In the genomic region with DNA sequence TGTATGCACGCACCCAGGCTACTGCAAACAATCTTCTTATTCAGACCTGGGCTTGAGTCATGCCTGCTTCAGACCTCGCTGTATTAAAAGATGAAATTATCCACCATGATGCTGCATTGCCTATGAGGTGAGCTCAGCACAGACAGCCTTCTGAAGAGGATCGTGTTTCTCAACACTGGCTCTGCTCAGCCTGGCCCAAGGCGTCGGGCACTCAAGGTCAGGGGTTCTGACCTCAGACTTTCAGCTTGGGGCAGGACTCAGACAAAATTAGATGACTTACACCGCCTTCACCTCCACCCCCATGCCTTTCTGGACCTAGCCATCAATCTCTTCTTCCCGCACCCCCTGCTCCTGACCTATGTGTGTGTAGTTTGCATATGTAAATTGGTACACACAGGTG, we compare ENCODE assay signal across 17 mouse cellular contexts. TPM values are rescaled to one million over a fixed set of nuclear protein-coding genes. Genes with fewer than 3 reads are reported as not detected.
A peak's percentile ranks its signal among the peaks of the same experiment; 100 is the strongest.
DNase-seq lines count a peak whose midpoint lies in the region; ATAC-seq lines count a peak whose summit lies in the region.
"Had no signal": no experiment of that assay in that cellular context is flagged by ENCODE, and none has a peak within 500 bp of the region (broad histone marks: within the 10 kb centered on the region; RNA-seq: fewer than 3 reads in every experiment).

No protein-coding gene starts in this region.

- H3K36me3 ChIP-seq in hindbrain, embryonic 10.5 days: no peaks in the 10 kb centered on the region
- H3K36me3 ChIP-seq in hindbrain, embryonic 11.5 days (ENCODE audit: control insufficient read depth, insufficient read depth, low read length): no peaks in the 10 kb centered on the region
- no peaks in the 10 kb centered on the region for H3K36me3 ChIP-seq in hindbrain, embryonic 15.5 days
- no peaks in the 10 kb centered on the region for H3K36me3 ChIP-seq in neural tube, embryonic 14.5 days (ENCODE audit: control insufficient read depth, insufficient read depth, low read length)
- H3K36me3 ChIP-seq: embryonic facial prominence, embryonic 13.5 days; G1E; limb, embryonic 15.5 days had no signal

- WGBS in hindbrain, embryonic 10.5 days: 48% methylated on average over 7 of the region's 7 CpGs
- 55% methylated on average over 7 of the region's 7 CpGs for WGBS in hindbrain, embryonic 11.5 days
- 65% methylated on average over 7 of the region's 7 CpGs for WGBS in hindbrain, embryonic 15.5 days
- 71% methylated on average over 7 of the region's 7 CpGs for WGBS in neural tube, embryonic 14.5 days

- no peak overlapping the region for H3K27ac ChIP-seq in hindbrain, embryonic 10.5 days
- no peak overlapping the region for H3K27ac ChIP-seq in hindbrain, embryonic 11.5 days (ENCODE audit: low read depth, low read length)
- no peak overlapping the region for H3K27ac ChIP-seq in hindbrain, embryonic 15.5 days (replicated peaks)
- no peak overlapping the region for H3K27ac ChIP-seq in neural tube, embryonic 14.5 days (ENCODE audit: low read depth, low read length)
- H3K27ac ChIP-seq: embryonic facial prominence, embryonic 13.5 days; limb, embryonic 15.5 days had no signal

- no peaks in the 10 kb centered on the region for H3K9me3 ChIP-seq in hindbrain, embryonic 10.5 days
- no peaks in the 10 kb centered on the region for H3K9me3 ChIP-seq in hindbrain, embryonic 11.5 days (ENCODE audit: control insufficient read depth, low read length)
- H3K9me3 ChIP-seq in hindbrain, embryonic 15.5 days: no peaks in the 10 kb centered on the region
- no peaks in the 10 kb centered on the region for H3K9me3 ChIP-seq in neural tube, embryonic 14.5 days (ENCODE audit: control insufficient read depth, low read length)
- H3K9me3 ChIP-seq: embryonic facial prominence, embryonic 13.5 days; G1E; limb, embryonic 15.5 days had no signal

- H3K4me1 ChIP-seq in hindbrain, embryonic 10.5 days (replicated peaks): peaks cover 58% of the 10 kb centered on the region
- H3K4me1 ChIP-seq in hindbrain, embryonic 11.5 days (replicated peaks; ENCODE audit: control insufficient read depth, insufficient read depth, low read length): no peaks in the 10 kb centered on the region
- H3K4me1 ChIP-seq in hindbrain, embryonic 15.5 days (replicated peaks): peaks cover 63% of the 10 kb centered on the region
- H3K4me1 ChIP-seq in neural tube, embryonic 14.5 days (ENCODE audit: control insufficient read depth, insufficient read depth, low read length): peaks cover 34% of the 10 kb centered on the region

- no peak overlapping the region for H3K9ac ChIP-seq in hindbrain, embryonic 11.5 days (ENCODE audit: low read depth, low read length)
- no peak overlapping the region for H3K9ac ChIP-seq in hindbrain, embryonic 15.5 days
- H3K9ac ChIP-seq in neural tube, embryonic 14.5 days (replicated peaks; ENCODE audit: low read depth, low read length): no peak overlapping the region
- H3K9ac ChIP-seq: embryonic facial prominence, embryonic 13.5 days; limb, embryonic 15.5 days had no signal

- ATAC-seq in hindbrain, embryonic 11.5 days (ENCODE audit: low FRiP score): no peak
- no peak for ATAC-seq in hindbrain, embryonic 15.5 days (ENCODE audit: low FRiP score, low read depth)
- no peak for ATAC-seq in neural tube, embryonic 14.5 days (ENCODE audit: low read depth)
- ATAC-seq: CD4-positive, CD25-positive, alpha-beta regulatory T cell, adult 4 months had no signal

- DNase-seq in embryo, embryonic 10 days (ENCODE audit: low spot score): peak; percentile 62
- DNase-seq in embryo, embryonic 9.5 days (ENCODE audit: extremely low spot score): no peak
- peak; percentile 17 for DNase-seq in hindbrain, embryonic 10.5 days (ENCODE audit: low spot score)
- no peak for DNase-seq in hindbrain, embryonic 11.5 days (ENCODE audit: low spot score)
- DNase-seq in urinary bladder, postnatal 36 days (ENCODE audit: low spot score in 2 of 2): no peak
- DNase-seq in kidney, adult 11 months: no peak
- DNase-seq: cerebellum, postnatal 25 days; kidney, adult 8-10 months; kidney, postnatal 4 days; lung, postnatal 10 days; thymus, postnatal 25 days had no signal

- no peak overlapping the region for H3K4me3 ChIP-seq in hindbrain, embryonic 10.5 days
- H3K4me3 ChIP-seq in hindbrain, embryonic 11.5 days (ENCODE audit: low read depth, low read length): no peak overlapping the region
- H3K4me3 ChIP-seq in hindbrain, embryonic 15.5 days: no peak overlapping the region
- no peak overlapping the region for H3K4me3 ChIP-seq in neural tube, embryonic 14.5 days (ENCODE audit: low read depth, low read length)
- H3K4me3 ChIP-seq: embryonic facial prominence, embryonic 13.5 days; limb, embryonic 15.5 days had no signal

- H3K4me2 ChIP-seq in hindbrain, embryonic 11.5 days (replicated peaks; ENCODE audit: low read depth, low read length): no peak overlapping the region
- H3K4me2 ChIP-seq in hindbrain, embryonic 15.5 days: peak overlapping the region; percentile 73
- H3K4me2 ChIP-seq in neural tube, embryonic 14.5 days (ENCODE audit: low read depth, low read length): peak overlapping the region; percentile 68
- H3K4me2 ChIP-seq: embryonic facial prominence, embryonic 13.5 days; limb, embryonic 15.5 days had no signal

- peaks cover 18% of the 10 kb centered on the region; the same call in 1 of the 2 replicates for H3K27me3 ChIP-seq in hindbrain, embryonic 10.5 days (ENCODE audit: insufficient read depth, poor library complexity, severe bottlenecking)
- no peaks in the 10 kb centered on the region for H3K27me3 ChIP-seq in hindbrain, embryonic 11.5 days (ENCODE audit: control insufficient read depth, insufficient read depth, low read length)
- no peaks in the 10 kb centered on the region for H3K27me3 ChIP-seq in hindbrain, embryonic 15.5 days
- H3K27me3 ChIP-seq in neural tube, embryonic 14.5 days (ENCODE audit: control insufficient read depth, insufficient read depth, low read length): no peaks in the 10 kb centered on the region; the same call in 1 of the 2 replicates

RNA-seq across cellular contexts. Expression of gene Tnik, which starts 4.2 kb away (rescaled TPM):
- 14.2 and 16.3 TPM in 2 replicates for polyA plus RNA-seq in hindbrain, embryonic 10.5 days (2016; fragmentation: Nextera tagmentation; extraction: Ambion mirVana)
- polyA plus RNA-seq in hindbrain, embryonic 11.5 days (2014; fragmentation: Nextera tagmentation; extraction: Ambion mirVana): 27.0 and 40.1 TPM in 2 replicates
- 66.1 and 68.2 TPM in 2 replicates for polyA plus RNA-seq in hindbrain, embryonic 15.5 days (2015; fragmentation: Nextera tagmentation; extraction: Ambion mirVana)
- polyA plus RNA-seq in neural tube, embryonic 14.5 days (2014; fragmentation: Nextera tagmentation; extraction: Ambion mirVana): 93.2 and 106 TPM in 2 replicates

Comparison
In these comparisons a context has a peak if more than half of its experiments do, and no peak if none do; other contexts are left out.
1. DNase-seq: peak in embryo, embryonic 10 days (single experiment) and hindbrain, embryonic 10.5 days (single experiment); none in embryo, embryonic 9.5 days (single experiment), hindbrain, embryonic 11.5 days (single experiment), urinary bladder, postnatal 36 days (0 of 2) and kidney, adult 11 months (single experiment).